Mouse (Mus musculus): ENCODE results near the gene Ryr3. TPM values are rescaled to one million over a fixed set of nuclear protein-coding genes. Genes with fewer than 3 reads are reported as not detected.

Ryr3 gene
- total RNA-seq, 2 experiments from 2014 or later: 20.5 to 28.8 TPM

Small RNA genes within 50 kb of the gene (microRNA-seq; reads per million reads assigned to microRNA genes)
- gene Gm44374: 0 reads per million in 2 experiments

Other genes with a start within 250 kb of the Ryr3 start
- not detected for gene Tmco5b, start 68.6 kb upstream of the Ryr3 start, total RNA-seq (2021)
- gene Fmn1, start 110.6 kb upstream of the Ryr3 start, total RNA-seq (2021): 10 to 100 TPM; 58.9 to 65.5 TPM